Mouse (Mus musculus): ENCODE results near the gene Ciart.

DNA sequence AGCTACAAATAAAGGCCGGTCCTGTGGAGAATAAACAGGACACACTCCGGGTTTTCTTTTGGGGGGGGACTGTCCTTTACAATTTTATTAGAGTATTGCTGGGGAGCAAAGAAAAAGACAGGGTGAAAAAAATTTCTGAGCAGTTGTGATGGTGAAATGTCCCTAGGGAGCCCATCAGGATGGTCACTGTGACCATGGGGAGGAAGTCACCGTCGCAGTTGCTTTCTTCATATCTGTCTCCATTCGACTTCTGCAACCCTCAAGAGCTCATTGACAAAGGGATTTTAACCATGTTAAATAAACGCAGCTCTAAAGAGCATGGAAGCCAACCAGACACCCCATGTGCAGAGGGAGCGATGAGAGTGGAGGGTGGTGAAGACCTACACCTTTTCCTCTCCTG is 34.7 kb upstream of the Ciart start:
- TF ChIP-seq CTCF (IDR thresholded peaks at IDR 0.05; ENCODE audit: extremely low read depth, insufficient read length, insufficient replicate concordance, low read depth, low read length) (no peak), POLR2A (IDR thresholded peaks at IDR 0.05; ENCODE audit: low read depth, low read length) (no peak)

Data from small intestine, adult 2 months (tissue).